Mouse (Mus musculus): ENCODE data around the gene Cdca8. TPM values are rescaled to one million over a fixed set of nuclear protein-coding genes. Genes with fewer than 3 reads are reported as not detected.
A peak's percentile ranks its signal among the peaks of the same experiment; 100 is the strongest.
"Not testable (repeated sequence)": the region's sequence is repeated elsewhere in the genome, so short reads cannot be mapped to it uniquely, and the experiment has no call there.

The Cdca8 gene
- polyA plus RNA-seq (2015; fragmentation: Nextera tagmentation; extraction: Ambion mirVana), result 26.9 and 34.9 TPM in 2 replicates

DNA sequence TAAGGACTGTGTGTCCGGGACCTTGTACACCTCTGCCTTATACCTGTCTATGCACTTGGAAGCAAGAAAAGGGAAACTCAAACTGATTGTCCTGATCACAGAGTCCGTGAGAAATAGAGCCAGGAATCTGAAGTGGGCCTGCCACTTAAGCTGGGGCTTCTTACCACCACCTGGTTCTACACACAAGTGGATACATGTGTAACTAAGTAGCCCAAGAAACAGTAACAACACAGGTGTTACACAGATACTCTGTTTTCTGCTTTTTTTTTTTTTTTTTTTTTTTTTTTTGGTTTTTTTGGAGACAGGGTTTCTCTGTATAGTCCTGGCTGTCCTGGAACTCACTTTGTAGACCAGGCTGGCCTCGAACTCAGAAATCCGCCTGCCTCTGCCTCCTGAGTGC is at the start of gene Cdca8:
Cdca8 (minus strand) TSS at position 101 of the 400 bp plus-strand sequence.
- 90% methylated on average over 4 of the region's 4 CpGs for WGBS
- not testable (repeated sequence) for H3K27me3 ChIP-seq (ENCODE audit: control insufficient read depth, insufficient read depth, low read length); H3K27ac ChIP-seq (replicated peaks); H3K4me3 ChIP-seq (ENCODE audit: low read depth, low read length); H3K4me1 ChIP-seq (replicated peaks; ENCODE audit: control insufficient read depth, insufficient read depth); DNase-seq (ENCODE audit: low spot score); H3K4me2 ChIP-seq (replicated peaks; ENCODE audit: low read depth); ATAC-seq (ENCODE audit: low FRiP score, low TSS enrichment); H3K9me3 ChIP-seq (ENCODE audit: control insufficient read depth, low read length); H3K9ac ChIP-seq (ENCODE audit: low read length); H3K36me3 ChIP-seq (ENCODE audit: control insufficient read depth, insufficient read depth, low read length)

DNA sequence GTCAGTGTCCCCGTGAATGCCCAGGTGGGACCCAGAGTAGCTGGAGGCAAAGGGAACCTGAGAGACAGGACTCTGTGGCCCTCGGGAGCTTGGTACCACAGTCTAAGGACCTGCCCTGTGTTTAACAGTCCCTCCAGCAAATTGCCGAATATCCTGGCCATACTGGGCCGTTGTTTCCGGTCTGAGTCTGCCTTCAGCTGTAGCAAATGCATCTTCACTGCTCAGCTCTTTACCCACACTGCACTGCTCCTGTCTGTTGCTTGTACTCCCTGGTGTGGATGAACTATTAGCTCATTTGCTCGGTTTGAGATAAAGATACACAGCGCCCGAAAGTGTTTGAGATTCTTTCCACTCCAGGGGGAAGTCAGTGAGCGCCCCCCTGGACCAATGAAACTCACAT is 49.3 kb upstream of the Cdca8 start:
- Histone ChIP-seq H3K27ac (replicated peaks) (no peak overlapping the region), H3K27me3 (ENCODE audit: control insufficient read depth, insufficient read depth, low read length) (peaks cover 16% of the 10 kb centered on the region), H3K4me1 (replicated peaks; ENCODE audit: control insufficient read depth, insufficient read depth) (no peaks in the 10 kb centered on the region), H3K36me3 (ENCODE audit: control insufficient read depth, insufficient read depth, low read length) (no peaks in the 10 kb centered on the region), H3K9ac (ENCODE audit: low read length) (no peak overlapping the region), H3K4me2 (replicated peaks; ENCODE audit: low read depth) (no peak overlapping the region), H3K9me3 (ENCODE audit: control insufficient read depth, low read length) (no peaks in the 10 kb centered on the region), H3K4me3 (ENCODE audit: low read depth, low read length) (no peak overlapping the region)
- TF ChIP-seq CTCF (IDR thresholded peaks at IDR 0.05; ENCODE audit: low read depth) (no peak), EP300 (optimal IDR thresholded peaks at IDR 0.05) (no peak)
- 31% methylated on average over 9 of the region's 9 CpGs for WGBS
- no peak for DNase-seq (ENCODE audit: low spot score)
- no peak for ATAC-seq (ENCODE audit: low FRiP score, low TSS enrichment)

DNA sequence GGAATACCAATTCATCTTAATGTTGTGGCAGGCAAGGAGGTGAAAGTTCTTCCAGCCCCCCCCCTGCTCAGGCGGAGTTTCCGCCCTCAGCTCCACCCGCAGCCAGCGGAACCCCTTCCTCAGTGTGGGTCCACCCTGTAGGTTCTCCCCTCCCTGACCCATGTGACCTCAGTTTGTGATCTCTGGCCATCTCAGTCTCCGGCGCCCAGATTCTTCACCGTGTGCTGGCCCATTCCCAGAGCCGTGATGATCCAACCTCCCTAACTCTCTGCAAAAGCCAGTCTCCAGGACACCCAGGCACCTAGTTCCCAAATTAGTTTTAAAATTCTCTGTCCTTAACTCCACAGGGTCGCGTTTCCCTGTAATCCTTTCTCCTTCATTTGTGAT is 48.6 kb upstream of the Cdca8 start:
- no peak overlapping the region for H3K9ac ChIP-seq (ENCODE audit: low read length)
- no peak overlapping the region for H3K4me3 ChIP-seq (ENCODE audit: low read depth, low read length)
- no peak for TF ChIP-seq EP300 (optimal IDR thresholded peaks at IDR 0.05)
- TF ChIP-seq CTCF (IDR thresholded peaks at IDR 0.05; ENCODE audit: low read depth), result no peak
- H3K27ac ChIP-seq (replicated peaks), result no peak overlapping the region
- ATAC-seq (ENCODE audit: low FRiP score, low TSS enrichment) (no peak), DNase-seq (ENCODE audit: low spot score) (no peak)
- WGBS, result 11% methylated on average over 10 of the region's 10 CpGs
- H3K9me3 ChIP-seq (ENCODE audit: control insufficient read depth, low read length), result no peaks in the 10 kb centered on the region
- H3K36me3 ChIP-seq (ENCODE audit: control insufficient read depth, insufficient read depth, low read length), result no peaks in the 10 kb centered on the region
- peaks cover 16% of the 10 kb centered on the region for H3K27me3 ChIP-seq (ENCODE audit: control insufficient read depth, insufficient read depth, low read length)
- no peaks in the 10 kb centered on the region for H3K4me1 ChIP-seq (replicated peaks; ENCODE audit: control insufficient read depth, insufficient read depth)
- no peak overlapping the region for H3K4me2 ChIP-seq (replicated peaks; ENCODE audit: low read depth)

DNA sequence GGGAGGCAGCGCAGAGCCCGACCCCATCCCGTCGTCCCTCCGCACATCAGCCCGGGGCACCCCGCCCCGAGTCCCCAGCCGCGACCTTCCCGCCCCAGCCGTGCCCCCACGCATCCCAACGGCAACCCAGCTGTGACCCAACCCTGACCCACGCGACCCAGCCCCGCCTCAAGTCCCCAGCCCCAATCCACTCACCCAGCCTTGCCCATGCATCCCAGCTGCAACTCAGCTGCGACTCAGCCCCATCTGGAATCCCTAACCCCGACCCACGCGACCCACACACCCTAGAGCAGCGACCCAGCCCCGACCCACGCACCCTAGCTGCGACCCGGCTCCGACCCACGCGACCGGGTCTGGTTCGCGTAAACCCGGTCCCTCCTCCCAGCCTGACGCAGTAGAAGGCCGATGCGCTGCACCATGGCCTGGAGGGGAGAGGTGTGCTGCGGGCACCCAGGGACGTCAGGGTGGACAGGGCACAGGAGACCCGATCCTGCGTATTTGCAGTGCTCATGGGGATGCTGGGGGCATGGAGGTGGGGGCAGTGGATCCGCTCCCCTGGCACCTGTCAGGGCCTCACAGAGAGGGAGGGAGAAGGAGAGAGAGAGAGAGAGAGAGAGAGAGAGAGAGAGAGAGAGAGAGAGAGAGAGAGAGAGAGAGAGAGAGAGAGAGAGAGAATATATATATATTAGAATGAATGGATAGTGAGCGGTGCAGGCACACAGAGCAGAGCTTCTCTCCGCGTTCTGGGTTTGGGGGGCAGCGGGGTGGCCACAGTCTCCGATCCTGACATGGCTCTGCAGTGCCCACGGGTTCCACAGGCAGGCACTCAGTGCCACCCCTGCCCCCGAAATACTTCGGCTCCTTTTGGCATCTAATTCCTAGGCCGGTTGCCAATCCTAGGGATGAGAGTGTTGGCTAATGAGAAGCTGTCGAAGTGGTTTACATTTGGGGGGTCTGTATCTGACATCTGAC is 47.9 kb upstream of the Cdca8 start:
- WGBS, result 4% methylated on average over 42 of the region's 51 CpGs
- H3K4me2 ChIP-seq (replicated peaks; ENCODE audit: low read depth), result peak overlapping the region; percentile 65
- no peak for ATAC-seq (ENCODE audit: low FRiP score, low TSS enrichment)

DNA sequence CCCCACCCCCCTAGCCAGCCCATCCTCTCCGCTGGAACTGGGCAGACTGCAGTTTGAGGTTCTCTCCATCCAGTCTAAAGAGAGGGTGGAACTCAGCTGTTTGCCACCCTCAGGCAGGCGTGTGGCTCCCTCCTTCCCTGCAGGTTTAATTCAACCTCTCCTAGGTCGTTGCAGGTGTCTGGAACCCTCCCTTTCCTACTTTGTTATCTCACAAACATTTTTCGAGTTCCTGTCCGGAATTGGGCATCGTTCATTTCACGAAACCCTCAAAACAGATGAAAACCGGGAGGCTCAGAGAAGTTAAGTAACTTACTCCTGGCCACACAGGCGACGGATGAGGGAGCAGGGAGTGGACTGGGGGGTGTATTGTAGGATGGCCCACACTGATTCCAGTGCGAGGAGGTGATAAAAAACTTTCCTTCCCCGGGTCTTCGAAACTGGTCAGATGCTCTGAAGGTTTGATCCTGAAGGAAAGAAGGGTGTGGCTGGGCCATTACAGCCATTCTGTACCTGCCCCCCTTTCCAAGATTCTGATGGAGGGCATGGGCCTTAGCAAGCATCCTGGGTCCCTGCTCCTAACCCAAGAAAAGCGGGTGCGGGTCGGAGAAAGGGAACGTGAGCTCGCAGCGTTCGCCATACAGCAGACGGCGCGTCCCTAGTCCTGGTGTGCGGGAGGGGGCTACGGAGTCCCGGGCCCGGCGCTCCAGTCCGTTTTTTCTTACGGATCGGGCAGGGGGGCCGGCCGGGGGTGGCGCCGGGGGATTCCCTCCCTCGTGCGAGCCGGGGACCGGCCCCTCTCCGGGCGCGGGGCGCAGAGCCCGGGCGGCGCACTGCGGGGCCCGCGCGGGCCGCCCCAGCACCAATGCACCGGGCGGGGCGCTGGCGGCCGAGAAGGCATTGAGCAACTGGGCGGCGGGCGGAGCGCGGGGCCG is 46.8 kb upstream of the Cdca8 start, which contains the start of gene Rspo1:
Rspo1 (plus strand) TSS at position 760 of the 932 bp plus-strand sequence.
- Histone ChIP-seq H3K27me3 (ENCODE audit: control insufficient read depth, insufficient read depth, low read length) (peaks cover 16% of the 10 kb centered on the region), H3K27ac (replicated peaks) (no peak within 1 kb of the TSS), H3K4me1 (replicated peaks; ENCODE audit: control insufficient read depth, insufficient read depth) (no peaks in the 10 kb centered on the region), H3K4me2 (replicated peaks; ENCODE audit: low read depth) (peak within 1 kb of the TSS; percentile 65), H3K36me3 (ENCODE audit: control insufficient read depth, insufficient read depth, low read length) (no peaks in the 10 kb centered on the region), H3K9me3 (ENCODE audit: control insufficient read depth, low read length) (no peaks in the 10 kb centered on the region), H3K9ac (ENCODE audit: low read length) (peak within 1 kb of the TSS; percentile 18; the same call in 1 of the 2 replicates), H3K4me3 (ENCODE audit: low read depth, low read length) (peak within 1 kb of the TSS; percentile 43)
- WGBS, result 2% methylated on average over 34 of the region's 62 CpGs
- TF ChIP-seq EP300 (optimal IDR thresholded peaks at IDR 0.05) (no peak), CTCF (IDR thresholded peaks at IDR 0.05; ENCODE audit: low read depth) (no peak)
- ATAC-seq (ENCODE audit: low FRiP score, low TSS enrichment) (peak; percentile 19; the same call in 1 of the 2 replicates), DNase-seq (ENCODE audit: low spot score) (peak; percentile 39)

More for the DNA sequence above, 47.9 kb upstream of the Cdca8 start:
- peaks cover 16% of the 10 kb centered on the region for H3K27me3 ChIP-seq (ENCODE audit: control insufficient read depth, insufficient read depth, low read length)
- no peak for DNase-seq (ENCODE audit: low spot score)
- H3K4me1 ChIP-seq (replicated peaks; ENCODE audit: control insufficient read depth, insufficient read depth), result no peaks in the 10 kb centered on the region
- TF ChIP-seq CTCF (IDR thresholded peaks at IDR 0.05; ENCODE audit: low read depth) (no peak), EP300 (optimal IDR thresholded peaks at IDR 0.05) (no peak)
- H3K36me3 ChIP-seq (ENCODE audit: control insufficient read depth, insufficient read depth, low read length), result no peaks in the 10 kb centered on the region
- H3K4me3 ChIP-seq (ENCODE audit: low read depth, low read length), result peak overlapping the region; percentile 43
- H3K9me3 ChIP-seq (ENCODE audit: control insufficient read depth, low read length), result no peaks in the 10 kb centered on the region
- H3K27ac ChIP-seq (replicated peaks), result no peak overlapping the region
- peak overlapping the region; percentile 18; the same call in 1 of the 2 replicates for H3K9ac ChIP-seq (ENCODE audit: low read length)

All from stomach, postnatal 0 days (tissue).